ENCODE assay signal across 17 mouse cellular contexts in the genomic region with DNA sequence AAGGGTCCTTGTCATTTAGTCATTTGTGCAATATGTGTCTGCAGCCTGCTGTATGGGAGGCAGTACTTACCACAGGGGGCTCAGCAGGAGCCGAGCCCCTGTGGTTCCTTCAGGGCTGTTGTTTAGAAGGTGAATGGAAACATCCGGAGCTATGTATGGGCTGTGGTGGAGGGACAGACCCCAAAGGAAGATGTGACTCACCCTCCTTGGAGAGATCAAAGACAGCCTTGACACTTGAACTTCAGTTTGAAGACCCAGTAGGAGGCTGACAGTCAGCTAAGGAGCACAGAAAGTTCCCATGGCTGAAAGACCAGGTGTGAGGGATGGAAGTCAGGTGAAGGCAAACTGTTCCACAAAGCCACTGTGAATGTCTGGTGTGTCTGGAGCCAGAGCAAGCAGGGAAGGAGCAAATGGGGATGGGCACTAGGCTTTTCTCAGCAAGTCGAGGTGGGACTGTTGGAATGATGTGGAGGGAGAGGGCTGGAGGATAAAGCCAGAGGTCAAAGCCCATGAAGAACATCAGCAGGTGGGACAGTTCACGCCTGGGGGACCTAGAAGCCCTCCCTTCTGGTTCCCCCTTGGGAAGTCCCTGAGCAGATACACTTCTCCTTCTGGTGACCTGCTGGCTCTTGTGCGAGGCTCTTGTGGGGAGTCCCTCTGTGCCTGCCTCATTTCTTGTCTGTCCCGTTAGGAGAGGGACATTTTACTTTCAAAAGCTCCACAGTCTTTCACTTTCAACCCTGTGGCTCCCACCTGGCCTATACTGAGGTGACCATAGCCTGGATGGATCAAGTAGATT. TPM values are rescaled to one million over a fixed set of nuclear protein-coding genes. Genes with fewer than 3 reads are reported as not detected.
DNase-seq lines count a peak whose midpoint lies in the region; ATAC-seq lines count a peak whose summit lies in the region.
"Had no signal": no experiment of that assay in that cellular context is flagged by ENCODE, and none has a peak within 500 bp of the region (broad histone marks: within the 10 kb centered on the region; RNA-seq: fewer than 3 reads in every experiment).

No protein-coding gene starts in this region.

- DNase-seq in spleen, adult 18-20 months = peak; percentile 50 to 54
- no peak for DNase-seq in spleen, postnatal 10 days (ENCODE audit: low spot score in 2 of 2)
- peak; percentile 81 for DNase-seq in T-cell, adult 2 months (ENCODE audit: low spot score)
- peak; percentile 79 for DNase-seq in naive thymus-derived CD4-positive, alpha-beta T cell, adult 2 months (ENCODE audit: low read depth)
- peak; percentile 54 for DNase-seq in thymus, postnatal 4 days
- DNase-seq in ovary, postnatal 10 days (ENCODE audit: low spot score) = no peak
- DNase-seq in adrenal gland, postnatal 10 days = no peak
- no peak for DNase-seq in liver, embryonic 11.5 days (ENCODE audit: low spot score)
- DNase-seq: cerebellum, adult 8-10 months; gastrocnemius, postnatal 25 days; kidney, postnatal 25 days; right cerebral cortex, adult 18-20 months had no signal

- WGBS in liver, embryonic 11.5 days = 43% methylated on average over 6 of the region's 6 CpGs

- ATAC-seq in liver, embryonic 11.5 days (replicated peaks; ENCODE audit: low FRiP score) = no peak

- H3K4me3 ChIP-seq in liver, embryonic 11.5 days (ENCODE audit: low read depth, low read length) = no peak overlapping the region
- H3K4me3 ChIP-seq: erythroblast, embryonic 14.5 days; heart, embryonic 15.5 days; lung, embryonic 15.5 days; midbrain, embryonic 12.5 days; neural tube, embryonic 13.5 days had no signal

- H3K27me3 ChIP-seq in liver, embryonic 11.5 days (replicated peaks; ENCODE audit: control insufficient read depth, insufficient read depth, low read length) = no peaks in the 10 kb centered on the region
- H3K27me3 ChIP-seq: heart, embryonic 15.5 days; lung, embryonic 15.5 days; neural tube, embryonic 13.5 days had no signal

- H3K9me3 ChIP-seq in liver, embryonic 11.5 days (ENCODE audit: control insufficient read depth, low read length) = no peaks in the 10 kb centered on the region
- H3K9me3 ChIP-seq: heart, embryonic 15.5 days; lung, embryonic 15.5 days; midbrain, embryonic 12.5 days had no signal

- H3K36me3 ChIP-seq in liver, embryonic 11.5 days (ENCODE audit: control insufficient read depth, insufficient read depth, low read length) = no peaks in the 10 kb centered on the region
- H3K36me3 ChIP-seq: heart, embryonic 15.5 days; lung, embryonic 15.5 days; midbrain, embryonic 12.5 days; neural tube, embryonic 13.5 days had no signal

- no peak overlapping the region for H3K4me2 ChIP-seq in liver, embryonic 11.5 days
- H3K4me2 ChIP-seq: heart, embryonic 15.5 days; lung, embryonic 15.5 days; midbrain, embryonic 12.5 days; neural tube, embryonic 13.5 days had no signal

- no peak overlapping the region for H3K9ac ChIP-seq in liver, embryonic 11.5 days (ENCODE audit: low read depth, low read length)
- H3K9ac ChIP-seq: heart, embryonic 15.5 days; lung, embryonic 15.5 days; midbrain, embryonic 12.5 days; neural tube, embryonic 13.5 days had no signal

- no peak overlapping the region for H3K27ac ChIP-seq in liver, embryonic 11.5 days (ENCODE audit: low read depth, low read length)
- H3K27ac ChIP-seq: heart, embryonic 15.5 days; lung, embryonic 15.5 days; midbrain, embryonic 12.5 days; neural tube, embryonic 13.5 days had no signal

- H3K4me1 ChIP-seq in liver, embryonic 11.5 days (replicated peaks; ENCODE audit: control insufficient read depth, insufficient read depth, low read length) = 0 out of 2 replicates have a peak, but pooled peaks cover 4% of the 10 kb centered on the region
- H3K4me1 ChIP-seq: midbrain, embryonic 12.5 days; neural tube, embryonic 13.5 days had no signal

RNA-seq across cellular contexts. Expression of a gene that starts 4.4 kb away (rescaled TPM):
- 1 to 10 TPM; 2.2 to 2.5 TPM for total RNA-seq in adrenal gland, postnatal 10 days (2021)
- polyA plus RNA-seq in liver, embryonic 11.5 days (2014; fragmentation: Nextera tagmentation; extraction: Ambion mirVana) = 0.81 and 1.1 TPM in 2 replicates

RNA-seq across cellular contexts. Expression of a gene that starts 55.7 kb away (rescaled TPM):
- 10 to 100 TPM; 43.9 to 51.3 TPM for total RNA-seq in adrenal gland, postnatal 10 days (2021)
- 4.4 and 5.3 TPM in 2 replicates for polyA plus RNA-seq in liver, embryonic 11.5 days (2014; fragmentation: Nextera tagmentation; extraction: Ambion mirVana)

Comparison
In these comparisons a context has a peak if more than half of its experiments do, and no peak if none do; other contexts are left out.
1. DNase-seq: peak in spleen, adult 18-20 months (2 of 2), T-cell, adult 2 months (single experiment), naive thymus-derived CD4-positive, alpha-beta T cell, adult 2 months (single experiment) and thymus, postnatal 4 days (single experiment); none in spleen, postnatal 10 days (0 of 2), ovary, postnatal 10 days (single experiment), adrenal gland, postnatal 10 days (single experiment) and liver, embryonic 11.5 days (single experiment).